Mouse (Mus musculus) neural tube, embryonic 10.5 days (tissue): ENCODE data around the gene Adgrd1.
"Not testable (repeated sequence)": the region's sequence is repeated elsewhere in the genome, so short reads cannot be mapped to it uniquely, and the experiment has no call there.

Source experiments
- DNase-seq: peaks from one replicate; pipeline ENCODE4 v3.0.0-alpha.2; 2017; ENCODE audit warnings: low spot score; ENCODE audit errors: extremely low spot score

Adgrd1 gene

DNA sequence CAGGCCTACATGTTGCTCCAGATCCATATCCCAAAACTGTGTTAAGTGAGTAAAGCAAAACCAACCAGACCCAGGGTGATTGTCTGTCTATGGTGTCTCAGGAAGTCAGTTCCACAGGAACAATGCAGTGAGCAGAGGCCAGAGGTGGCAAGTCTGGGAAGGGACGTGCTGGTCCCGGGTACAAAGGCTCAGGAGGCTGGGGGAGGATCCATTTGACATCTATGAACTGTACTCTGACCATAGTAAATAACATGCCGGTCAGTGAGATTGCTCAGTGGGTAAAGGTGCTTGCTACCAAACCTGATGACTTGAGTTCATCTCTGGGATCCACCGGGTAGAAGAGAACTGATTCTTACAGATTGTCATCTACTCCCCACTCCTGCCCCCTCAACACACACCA, 3.4 kb upstream of the Adgrd1 start:
- DNase-seq = no peak

DNA sequence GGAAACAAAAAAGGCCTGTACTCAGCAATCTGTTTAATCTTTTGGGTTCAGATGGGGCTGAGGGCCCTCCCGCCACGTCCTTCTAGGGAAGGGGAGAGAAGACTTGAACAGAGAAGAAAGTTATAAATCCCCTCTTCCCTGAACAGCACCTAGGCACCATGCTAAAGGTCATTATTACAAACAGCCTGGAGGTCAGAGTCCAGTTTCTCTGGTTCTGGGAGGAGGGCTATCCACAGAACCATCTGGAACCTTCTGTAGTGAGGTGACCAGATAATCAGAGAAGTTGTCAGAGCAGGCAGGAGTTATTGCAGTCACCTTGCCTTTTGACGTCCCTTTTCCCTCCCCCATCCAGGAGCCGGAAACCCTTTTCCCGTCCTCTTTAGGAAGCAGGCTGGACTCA, 2.3 kb upstream of the Adgrd1 start:
- DNase-seq = no peak

GRCm38 (mm10) chr5:129104043-129104442, 7.5 kb downstream of the Adgrd1 start:
- no peak for DNase-seq

GRCm38 (mm10) chr5:129111729-129112128, 15.2 kb downstream of the Adgrd1 start:
- DNase-seq = no peak

DNA sequence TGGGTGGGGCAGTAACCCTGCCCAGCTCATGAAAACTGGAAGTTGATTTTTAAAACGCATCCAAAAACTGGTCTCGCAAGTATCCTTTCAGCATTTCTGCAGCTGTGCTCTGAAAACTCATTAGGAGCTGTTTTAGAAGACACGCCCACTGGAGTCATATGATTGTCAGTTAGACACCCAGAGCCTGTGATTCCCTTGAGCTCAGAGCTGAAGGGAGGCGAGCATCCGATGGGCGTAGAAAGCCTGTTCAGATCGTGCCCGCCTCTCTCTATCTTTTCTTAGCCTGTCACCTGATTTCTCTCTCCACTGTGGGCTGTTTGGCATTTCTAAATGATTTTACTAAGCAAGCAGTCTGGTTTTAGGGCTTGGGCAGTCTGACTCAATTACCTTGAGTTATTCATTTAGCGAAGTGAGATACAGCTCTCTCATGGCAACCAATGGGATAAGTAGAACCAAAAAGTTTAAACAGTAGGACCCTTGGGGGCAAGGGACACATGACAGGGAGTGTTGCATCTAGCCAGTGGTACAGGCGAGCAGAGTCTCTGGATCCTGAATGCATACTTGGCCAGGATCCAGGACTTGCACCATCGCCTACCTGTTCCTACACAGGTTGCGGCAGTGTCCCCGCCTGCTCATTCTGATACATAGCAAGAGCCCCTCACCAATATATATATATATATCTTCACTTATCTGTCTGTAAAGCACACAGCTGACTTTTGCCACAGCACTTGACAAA, 17.4 kb downstream of the Adgrd1 start:
- DNase-seq = no peak

GRCm38 (mm10) chr5:129116299-129116698, 19.7 kb downstream of the Adgrd1 start:
- no peak for DNase-seq

GRCm38 (mm10) chr5:129117593-129118113, 21.1 kb downstream of the Adgrd1 start:
- no peak for DNase-seq

DNA sequence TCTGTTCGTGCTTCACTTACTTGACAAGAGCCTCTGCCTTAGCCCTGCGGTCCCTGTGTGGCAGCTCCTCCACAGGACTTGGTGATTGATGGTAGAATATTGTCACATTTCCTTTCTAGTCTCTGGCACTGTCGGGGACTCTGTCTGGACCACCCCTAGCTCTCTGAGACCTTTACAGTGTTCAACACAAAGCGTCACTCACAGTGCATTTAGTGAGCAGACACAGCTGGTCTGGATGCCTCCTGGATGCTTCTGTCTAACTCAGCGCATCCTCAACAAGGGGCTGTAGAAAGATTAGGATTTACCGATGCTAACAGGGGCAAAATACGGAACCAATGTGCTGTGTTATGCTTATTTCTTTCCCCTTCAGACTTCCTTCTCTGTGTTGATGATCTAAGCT, 22.0 kb downstream of the Adgrd1 start:
- DNase-seq = no peak

DNA sequence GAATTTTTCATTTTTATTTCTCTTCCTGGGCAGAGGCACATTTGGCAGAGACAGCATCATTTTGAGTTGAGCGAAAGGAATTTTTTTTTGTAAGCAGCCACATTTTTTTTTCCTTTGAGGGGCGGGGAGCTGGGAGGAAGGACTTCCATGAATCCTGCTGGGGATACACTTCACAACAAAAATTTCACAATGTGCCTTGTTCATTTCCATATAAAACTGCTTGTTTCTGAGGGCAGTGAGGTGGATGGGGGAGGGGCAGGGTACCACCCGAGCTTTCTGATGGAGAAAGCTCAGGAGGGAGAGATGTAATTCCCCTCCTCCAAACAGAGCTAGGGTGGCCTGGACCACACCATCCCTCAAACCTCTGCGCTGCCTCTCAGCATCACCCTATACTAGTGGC, 22.6 kb downstream of the Adgrd1 start:
- no peak for DNase-seq

- DNase-seq = no peak
These were observed 25.2 kb downstream of the Adgrd1 start for GRCm38 (mm10) chr5:129121654-129122285.

GRCm38 (mm10) chr5:129122491-129122890, 25.9 kb downstream of the Adgrd1 start:
- no peak for DNase-seq

DNA sequence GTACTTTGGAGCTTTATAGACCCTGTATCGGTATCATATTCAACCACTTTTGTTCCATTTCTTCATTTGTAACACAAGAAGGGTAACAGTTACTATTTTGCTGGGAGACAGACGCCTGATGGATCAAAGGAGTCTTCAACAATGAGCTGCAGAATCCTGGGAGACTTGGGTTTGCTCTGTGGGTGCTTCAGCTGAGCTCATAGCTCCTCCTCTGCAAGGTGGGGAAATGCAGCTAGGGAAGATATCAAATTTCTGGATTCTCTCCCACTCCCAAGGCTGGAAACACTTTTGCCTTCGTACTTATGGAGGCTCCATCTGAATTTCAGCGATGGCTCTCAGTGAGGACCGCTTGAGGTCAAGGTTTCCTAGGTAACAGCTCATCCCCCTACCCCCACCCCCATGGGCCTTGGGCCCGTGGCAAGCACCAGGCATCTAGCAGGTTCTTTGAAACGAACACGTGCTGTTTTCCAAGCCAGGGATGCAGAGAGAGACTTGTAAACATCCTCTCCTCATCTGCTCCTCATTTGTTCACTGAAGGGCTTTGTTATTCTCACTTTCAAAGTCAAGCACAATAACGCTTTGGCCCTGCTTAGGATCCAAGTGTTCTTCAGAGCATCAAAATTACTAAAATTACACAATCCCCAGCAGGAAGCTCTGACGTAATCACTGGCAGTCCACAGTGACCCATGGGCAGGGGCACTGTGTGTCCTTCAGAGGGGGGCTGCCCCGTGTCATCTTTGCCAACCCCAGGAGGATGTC, 27.7 kb downstream of the Adgrd1 start:
- no peak for DNase-seq

GRCm38 (mm10) chr5:129128310-129128709, 31.8 kb downstream of the Adgrd1 start:
- DNase-seq = not testable (repeated sequence)

- no peak for DNase-seq
These were observed 33.8 kb downstream of the Adgrd1 start for GRCm38 (mm10) chr5:129130301-129130700.

GRCm38 (mm10) chr5:129137405-129137804, 40.9 kb downstream of the Adgrd1 start:
- no peak for DNase-seq

DNA sequence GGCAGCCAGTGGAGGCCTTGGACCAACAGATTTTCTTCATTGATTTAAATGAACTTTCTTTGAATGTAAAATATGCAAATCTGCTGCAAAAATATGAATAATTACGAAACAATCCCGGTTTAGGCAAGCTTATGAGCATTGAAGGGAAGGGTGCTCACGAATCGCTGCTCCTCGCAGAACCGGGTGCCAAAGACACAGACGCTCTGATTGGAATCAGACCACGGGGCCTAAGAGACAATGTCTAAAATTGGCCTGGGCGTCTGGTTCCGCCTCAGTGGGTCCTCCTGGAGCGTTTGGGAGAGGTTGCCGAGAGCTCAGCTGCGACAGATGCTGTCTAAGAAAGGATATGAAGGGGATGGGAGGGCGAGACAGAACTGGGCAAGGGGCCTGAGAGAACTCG, 42.0 kb downstream of the Adgrd1 start:
- DNase-seq = no peak

DNA sequence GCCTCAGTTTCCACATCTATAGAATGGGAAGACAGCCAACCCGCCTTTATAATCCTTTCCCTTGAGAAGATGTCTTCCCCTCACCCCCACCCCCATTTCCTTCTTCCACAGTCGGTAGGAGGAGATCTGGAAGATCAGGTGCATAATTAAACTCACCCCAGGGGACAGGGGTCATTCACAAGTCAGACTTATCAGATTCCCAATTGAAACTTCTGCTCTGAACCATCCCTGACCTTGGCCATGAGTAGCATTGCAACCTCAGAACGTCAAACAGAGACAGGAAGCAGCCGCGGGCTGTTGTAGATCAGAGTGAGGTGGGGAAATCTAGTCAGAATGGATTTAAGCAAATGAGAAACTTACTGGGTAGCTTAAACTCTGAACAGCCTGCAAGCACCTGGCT, 46.3 kb downstream of the Adgrd1 start:
- no peak for DNase-seq

DNA sequence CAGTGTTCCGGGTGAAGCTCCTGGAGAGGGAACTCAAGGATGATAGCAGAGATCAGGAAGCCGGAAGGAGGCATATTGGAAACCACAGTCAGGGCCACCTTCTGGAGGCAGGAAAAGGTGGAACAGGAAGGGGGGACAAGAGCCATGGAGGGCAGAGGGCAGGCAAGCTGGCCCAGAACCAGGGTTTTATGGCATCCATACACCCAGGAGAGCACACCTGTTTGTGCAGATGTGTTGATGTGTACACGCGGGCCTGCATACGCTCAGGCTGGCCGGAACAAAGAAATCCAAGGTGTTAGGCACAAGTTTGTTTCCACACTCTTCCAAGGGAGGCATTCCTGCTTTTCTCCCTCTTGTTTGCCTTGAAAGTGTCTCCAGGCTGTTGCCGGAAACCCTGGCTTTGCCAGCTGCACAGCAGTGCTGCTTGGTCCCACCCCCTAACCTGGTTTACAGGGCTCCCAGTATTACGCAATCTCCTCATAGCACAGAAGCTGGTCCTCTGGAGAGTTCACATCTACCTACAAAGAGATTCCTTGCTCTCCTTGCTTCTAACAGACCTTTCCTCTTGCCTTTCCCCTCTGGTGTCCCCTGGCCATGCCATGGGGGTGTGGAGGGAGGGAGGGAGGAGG, 48.9 kb downstream of the Adgrd1 start:
- no peak for DNase-seq

DNA sequence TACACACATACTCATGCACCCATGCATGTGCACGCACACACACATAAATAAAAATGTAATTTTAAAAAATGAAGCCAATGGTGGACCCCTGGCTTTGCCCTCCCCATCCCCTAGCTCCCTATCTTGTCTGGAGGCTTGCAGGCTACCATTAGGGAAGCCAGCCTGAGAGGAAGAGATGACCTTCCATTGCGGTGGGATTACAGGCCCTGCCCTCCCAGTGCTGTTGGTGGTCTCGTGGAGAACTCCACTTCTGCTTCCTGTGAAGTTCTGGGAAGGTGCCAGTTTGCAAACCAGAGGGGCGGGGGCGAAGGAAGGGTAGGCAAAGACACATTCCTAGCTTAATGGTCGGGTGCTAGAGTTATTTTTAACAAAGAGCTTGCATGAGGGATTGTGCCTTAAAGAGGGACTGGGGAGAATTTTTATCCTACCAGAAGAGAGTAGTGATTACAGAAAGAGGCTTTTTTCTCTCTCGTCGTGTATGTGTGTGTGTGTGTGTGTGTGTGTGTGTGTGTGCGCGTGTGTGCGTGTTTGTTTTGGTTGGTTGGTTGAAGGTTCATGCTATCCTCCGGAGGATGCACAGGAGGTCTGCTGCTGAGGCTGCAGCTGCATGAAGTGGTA, 50.5 kb downstream of the Adgrd1 start:
- DNase-seq = no peak

- DNase-seq = peak; percentile 34
These were observed 51.9 kb downstream of the Adgrd1 start for GRCm38 (mm10) chr5:129148485-129148884.
